Mouse (Mus musculus) embryo, embryonic 11 days (tissue): Measurements from ENCODE around the gene Atg4a.

ENCODE experiments used
- DNase-seq: peaks from one replicate; pipeline ENCODE4 v3.0.0-alpha.2; 2015

Gene Atg4a

DNA sequence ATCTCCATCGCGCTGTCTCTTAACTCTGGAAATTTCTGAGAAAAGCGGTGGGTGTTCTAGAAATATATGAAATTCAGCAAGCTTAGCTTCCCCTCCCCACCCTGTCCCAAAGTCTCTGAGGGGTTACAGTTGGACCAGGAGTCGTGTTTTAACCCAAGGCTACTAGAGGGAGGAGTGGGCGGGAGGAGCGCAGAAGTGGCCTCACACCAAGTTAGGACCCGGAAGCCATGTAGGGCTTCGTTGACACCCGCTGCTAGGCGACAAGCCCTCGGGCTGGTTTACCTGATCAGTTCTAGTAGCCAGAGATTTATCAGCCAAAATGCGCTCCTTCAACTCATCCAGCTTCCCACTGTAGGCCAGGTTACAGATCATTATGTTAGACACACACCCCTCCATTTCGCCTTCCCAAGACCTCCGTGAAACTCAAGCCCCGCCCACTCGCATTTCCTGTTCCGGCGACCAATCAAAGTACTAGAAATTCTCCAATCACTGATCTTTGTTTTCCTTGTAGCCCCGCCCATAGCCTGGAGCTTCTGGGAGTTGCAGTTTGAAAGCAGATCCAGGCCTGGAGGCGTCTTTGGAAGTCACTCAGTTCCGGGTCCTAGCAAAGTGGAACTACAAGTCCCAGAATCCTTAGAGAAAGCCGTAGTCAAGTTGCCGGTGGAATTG lies at the start of gene Atg4a, which contains the start of gene Psmd10:
Gene Atg4a, plus strand, starts transcription at position 636 of the 669 bp plus-strand sequence.
Gene Psmd10, minus strand, starts transcription at position 457 of the 669 bp plus-strand sequence.
- DNase-seq, result peak; percentile 92

GRCm38 (mm10) chrX:140907360-140907759 lies 49.3 kb upstream of the Atg4a start, which contains the start of gene Vsig1:
Vsig1 (plus strand) TSS chrX:140907608.
- no peak for DNase-seq

DNA sequence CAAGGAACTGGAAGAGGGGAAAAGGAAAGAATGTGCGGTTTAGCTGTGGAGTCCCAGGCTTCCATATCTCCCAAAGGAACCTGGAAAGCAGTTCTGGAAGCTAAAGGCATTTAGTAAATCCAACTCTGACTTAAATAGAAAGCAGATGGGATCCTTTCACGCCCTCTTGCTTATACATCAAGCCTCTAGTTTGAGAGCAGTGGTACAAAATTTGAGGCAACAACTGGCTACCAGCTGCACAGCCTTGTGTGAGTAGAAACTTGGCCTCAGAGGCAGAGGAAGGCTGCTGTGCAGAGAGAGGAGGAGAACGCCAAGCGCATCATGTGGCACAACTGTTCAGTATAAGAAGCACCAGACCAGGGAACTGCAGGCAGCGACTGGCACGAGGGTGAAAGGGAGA lies 35.4 kb upstream of the Atg4a start:
- peak; percentile 3 for DNase-seq

- no peak for DNase-seq
Observed at GRCm38 (mm10) chrX:140932066-140932465, 24.6 kb upstream of the Atg4a start.

DNA sequence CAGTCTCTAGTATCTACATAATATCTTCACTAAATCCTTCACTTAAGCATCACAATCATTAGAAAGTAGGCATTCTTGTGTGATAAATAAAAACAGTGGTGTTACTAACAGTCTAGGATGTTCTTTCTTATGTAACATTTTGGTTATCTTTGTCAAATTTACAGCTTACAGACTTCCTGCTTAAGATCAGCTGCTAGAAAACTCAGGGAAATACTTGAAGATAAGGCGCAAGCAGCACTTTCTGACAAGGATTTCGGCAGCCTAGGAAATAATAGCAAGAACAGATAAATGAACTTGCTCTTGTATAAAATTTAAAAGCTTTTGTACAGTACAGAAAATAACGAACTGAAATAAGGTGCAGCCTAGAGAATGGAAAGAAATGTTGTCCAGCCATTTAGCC lies 23.4 kb upstream of the Atg4a start:
- DNase-seq, result no peak

DNA sequence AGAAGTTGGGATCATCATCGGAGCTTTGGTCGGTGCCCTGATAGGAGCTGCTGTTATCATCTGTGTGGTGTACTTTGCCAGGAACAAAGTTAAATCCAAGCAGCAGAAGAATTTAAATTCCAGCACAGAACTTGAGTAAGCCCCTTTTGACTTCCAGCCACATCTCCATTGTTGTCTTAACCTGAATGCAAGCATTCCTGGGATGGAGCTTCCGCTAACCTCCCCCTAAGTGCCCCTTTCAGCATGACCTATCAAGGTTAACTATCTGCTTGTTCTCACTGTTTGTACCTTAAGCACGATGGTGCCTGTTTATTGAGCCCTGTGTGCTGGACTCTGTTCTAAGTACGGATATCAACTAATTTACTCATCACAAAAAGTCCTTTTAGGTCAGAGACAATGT lies 20.4 kb upstream of the Atg4a start:
- DNase-seq, result no peak

DNA sequence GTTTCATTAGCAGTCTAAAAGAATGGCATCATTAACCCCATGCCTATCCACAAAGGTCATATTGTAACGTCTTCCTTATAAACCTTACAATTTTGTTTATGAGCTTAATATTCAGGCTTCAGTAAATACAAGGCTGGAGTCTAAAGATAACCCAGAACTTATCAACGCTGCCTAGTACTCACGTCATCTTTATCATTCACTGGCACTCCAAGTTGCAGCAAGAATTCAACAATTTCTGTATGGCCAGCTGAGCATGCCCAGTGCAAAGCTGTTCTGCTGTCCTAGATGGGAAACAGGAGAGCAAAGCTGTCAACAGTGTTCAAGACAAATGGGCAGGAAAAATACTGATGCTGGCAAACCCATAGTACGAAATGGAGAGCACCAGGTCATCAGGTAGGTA lies 3.1 kb upstream of the Atg4a start:
- DNase-seq, result no peak

- no peak for DNase-seq
Observed at GRCm38 (mm10) chrX:140956959-140957358, 252 bp downstream of the Atg4a start.

GRCm38 (mm10) chrX:140978943-140979342 lies 22.2 kb downstream of the Atg4a start:
- no peak for DNase-seq

DNA sequence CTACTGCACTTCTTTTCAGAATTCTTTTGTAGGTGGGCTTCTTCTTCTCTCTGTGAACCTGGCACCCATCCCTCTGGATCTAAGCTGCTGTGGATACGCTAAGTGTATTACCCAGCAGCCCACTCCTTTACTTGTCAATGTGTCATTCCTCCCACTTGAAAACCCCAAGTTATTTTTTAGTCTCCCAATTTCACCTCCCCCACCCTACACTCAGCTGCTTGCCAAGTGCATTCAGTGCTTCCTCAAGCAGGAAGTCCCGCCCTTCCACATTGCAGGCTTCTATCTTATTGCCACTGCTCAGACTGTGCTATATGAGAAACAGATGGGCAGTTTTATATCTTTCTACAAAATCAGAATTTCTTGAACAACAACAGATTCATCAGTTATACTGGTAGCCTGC lies 22.8 kb downstream of the Atg4a start:
- DNase-seq, result peak; percentile 20

- no peak for DNase-seq
Observed at GRCm38 (mm10) chrX:140980163-140980562, 23.5 kb downstream of the Atg4a start.

DNA sequence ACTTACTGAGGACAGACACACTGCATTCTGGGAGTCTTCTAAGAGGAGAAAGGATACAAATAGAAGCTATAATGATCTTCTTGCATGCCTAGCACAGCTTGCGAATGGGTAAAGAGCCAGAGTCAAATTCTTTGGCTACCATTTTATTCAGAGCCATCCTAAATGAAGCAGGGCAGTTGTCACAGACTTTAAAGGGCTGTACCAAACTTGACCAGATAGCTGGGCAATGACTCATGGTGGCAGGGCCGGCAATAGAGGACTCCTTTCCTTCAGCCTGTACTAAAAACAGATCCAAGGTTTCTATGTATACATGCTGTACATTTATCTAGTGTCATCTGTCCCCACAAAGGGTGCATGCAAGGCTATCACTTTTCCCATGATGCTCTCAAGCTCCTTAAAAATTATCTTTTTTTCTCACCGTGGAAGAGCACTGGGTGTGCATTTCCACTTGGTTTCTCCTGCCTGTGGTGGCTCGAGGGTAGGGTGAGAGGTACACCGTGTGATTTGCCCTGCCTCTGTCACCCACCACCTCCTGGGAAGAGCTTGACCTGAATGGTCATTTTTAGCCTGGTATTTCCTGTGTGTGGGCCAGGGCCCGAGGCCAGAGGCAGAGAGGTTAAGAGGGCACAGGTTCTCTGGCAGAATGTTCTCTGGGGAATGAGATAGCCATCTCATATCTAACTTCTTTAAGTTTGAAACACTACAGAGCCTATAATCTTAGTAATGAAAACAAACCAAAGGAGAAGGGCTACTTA lies 26.7 kb downstream of the Atg4a start:
- DNase-seq, result no peak

GRCm38 (mm10) chrX:140984795-140985194 lies 28.1 kb downstream of the Atg4a start:
- DNase-seq, result no peak

GRCm38 (mm10) chrX:140985256-140985655 lies 28.5 kb downstream of the Atg4a start:
- no peak for DNase-seq

GRCm38 (mm10) chrX:140996909-140997516 lies 40.3 kb downstream of the Atg4a start:
- no peak for DNase-seq

GRCm38 (mm10) chrX:140997912-140998545 lies 41.3 kb downstream of the Atg4a start:
- DNase-seq, result no peak

DNA sequence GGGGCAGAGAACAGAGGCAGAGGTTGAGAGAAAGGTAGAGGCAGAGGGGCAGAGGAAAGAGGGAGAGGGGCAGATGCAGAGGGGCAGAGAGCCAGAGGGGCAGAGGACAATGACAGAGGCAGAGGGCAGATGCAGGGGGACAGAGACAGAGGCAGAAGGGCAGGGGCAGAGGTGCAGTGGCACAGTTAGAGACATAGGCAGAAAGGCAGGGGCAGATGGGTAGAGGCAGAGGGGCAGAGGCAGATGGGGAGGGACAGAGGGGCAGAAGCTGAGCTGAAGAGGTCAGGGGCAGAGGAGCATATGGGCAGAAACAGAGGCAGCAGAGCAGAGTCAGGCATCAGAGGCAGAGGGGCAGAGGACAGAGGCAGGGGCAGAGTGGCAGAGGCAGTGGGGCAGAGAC lies 42.2 kb downstream of the Atg4a start:
- DNase-seq, result no peak

- DNase-seq, result no peak
Observed at GRCm38 (mm10) chrX:141149705-141150104, 193.0 kb downstream of the Atg4a start.

DNA sequence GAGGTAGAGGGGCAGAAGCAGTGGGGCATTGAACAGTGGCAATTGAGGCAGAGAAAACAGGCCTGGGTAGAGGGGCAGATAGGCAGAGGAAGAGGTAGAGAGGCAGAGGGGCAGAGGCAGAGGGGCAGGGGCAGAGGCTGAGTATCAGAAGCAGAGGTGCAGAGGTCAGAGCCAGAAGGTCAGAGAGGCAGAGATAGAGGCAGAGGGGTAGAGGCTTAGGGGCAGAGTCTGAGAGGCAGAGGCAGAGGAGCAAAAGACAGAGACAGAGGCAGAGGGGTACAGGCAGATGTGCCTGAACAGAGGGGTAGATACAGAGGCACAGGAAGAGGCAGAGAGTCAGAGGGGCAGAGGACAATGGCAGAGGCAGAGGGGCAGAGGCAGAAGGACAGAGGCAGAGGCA lies 193.6 kb downstream of the Atg4a start:
- no peak for DNase-seq

DNA sequence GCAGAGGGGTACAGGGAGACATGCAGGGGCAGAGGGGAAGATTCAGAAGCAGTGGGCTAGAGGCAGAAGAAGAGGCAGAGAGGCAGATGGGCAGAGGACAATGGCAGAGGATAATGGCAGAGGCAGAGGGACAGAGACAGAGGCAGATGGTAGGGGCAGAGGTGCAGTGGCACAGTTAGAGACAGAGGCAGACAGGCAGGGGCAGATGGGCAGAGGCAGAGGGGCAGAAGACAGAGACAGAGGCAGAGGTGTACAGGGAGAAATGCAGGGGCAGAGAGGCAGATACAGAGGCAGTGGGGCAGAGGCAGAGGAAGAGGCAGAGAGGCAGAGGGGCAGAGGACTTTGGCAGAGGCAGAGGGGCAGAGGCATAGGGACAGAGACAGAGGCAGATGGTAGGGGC lies 194.5 kb downstream of the Atg4a start:
- DNase-seq, result no peak

DNA sequence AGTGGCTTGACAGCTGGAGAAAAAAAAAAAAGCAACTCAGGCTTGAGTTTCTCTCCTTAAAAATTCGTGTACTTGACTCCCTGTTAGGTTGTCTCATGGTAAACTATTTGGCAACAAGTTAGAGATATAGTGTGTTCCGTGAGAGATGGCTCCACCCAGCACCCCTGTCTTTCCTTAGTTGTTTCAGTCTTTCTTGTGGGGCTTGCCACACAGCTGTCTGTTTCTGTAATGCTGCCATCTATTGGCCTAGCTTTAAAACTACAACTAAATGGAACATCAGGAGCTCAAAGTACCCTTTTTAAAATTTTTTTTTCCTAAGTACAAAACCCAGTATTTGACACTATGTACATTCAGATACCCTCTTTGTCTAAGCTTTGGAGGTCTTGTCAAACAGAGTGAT lies 200.0 kb downstream of the Atg4a start:
- peak; percentile 18 for DNase-seq

DNA sequence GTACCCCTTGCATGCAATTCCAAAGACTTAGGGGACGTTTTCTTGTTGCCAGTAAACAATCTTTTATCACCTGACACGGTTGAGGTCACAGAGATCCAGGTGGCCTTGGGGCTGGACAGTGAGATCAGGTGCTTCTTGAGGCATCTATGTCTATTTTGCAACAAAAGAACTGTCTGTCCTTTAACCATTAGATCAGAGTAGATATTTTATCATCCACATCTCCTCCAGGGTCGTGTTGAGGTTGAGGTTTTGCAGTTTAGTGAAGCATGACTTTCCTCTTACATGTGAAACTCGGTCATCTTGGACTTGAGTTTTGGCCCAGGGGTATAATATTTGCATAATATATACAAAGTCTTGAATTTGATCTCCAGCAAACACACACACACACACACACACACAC lies 200.9 kb downstream of the Atg4a start:
- no peak for DNase-seq

DNA sequence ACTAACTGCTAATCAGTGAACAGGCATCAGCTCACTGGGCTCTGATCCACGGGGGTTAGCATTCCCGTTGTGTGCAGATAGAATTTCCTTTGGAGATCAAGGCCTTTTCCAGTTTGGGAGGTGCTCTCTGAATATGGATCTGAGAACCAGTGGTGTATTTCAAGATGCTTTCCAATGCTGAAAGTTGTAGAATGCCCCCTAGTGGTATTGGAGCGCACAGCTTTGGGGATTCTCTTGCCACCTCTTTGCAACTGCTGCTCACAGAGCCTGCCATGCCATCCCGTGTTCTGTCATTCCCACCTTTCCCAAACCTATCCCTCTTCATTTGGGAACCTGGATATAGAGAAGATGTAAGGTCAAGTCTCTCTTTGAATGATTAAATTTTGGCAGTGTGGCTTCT lies 201.5 kb downstream of the Atg4a start:
- peak; percentile 54 for DNase-seq

DNA sequence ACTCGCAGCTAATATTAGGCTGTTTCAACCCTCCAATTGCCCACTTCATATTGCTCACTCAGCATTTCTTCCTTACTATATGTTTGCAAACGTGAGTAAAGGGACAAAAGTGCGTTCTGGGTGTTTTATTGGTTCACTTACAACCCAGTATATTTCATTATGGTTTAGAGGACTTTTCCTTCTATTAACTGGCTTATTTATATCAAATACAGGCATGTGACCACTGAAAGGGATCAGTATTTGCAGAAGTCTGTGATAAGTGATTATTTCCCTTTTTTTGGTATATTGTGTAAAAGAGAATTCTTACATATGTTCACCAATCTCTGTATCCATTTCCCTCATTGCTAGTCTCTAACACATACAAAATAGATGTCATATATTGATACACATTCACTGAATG lies 203.7 kb downstream of the Atg4a start:
- DNase-seq, result no peak
